Mouse (Mus musculus) adrenal gland, adult (tissue): Measurements from ENCODE around the gene Fam166a.

ENCODE experiments used
- DNase-seq, 2 experiments: peaks; one replicate each; pipeline ENCODE4 v3.0.0; 2022 to 2023; ENCODE audit warnings: low spot score in 1 of 2; ENCODE audit not compliant: inconsistent age in 2 of 2

Gene Fam166a

DNA sequence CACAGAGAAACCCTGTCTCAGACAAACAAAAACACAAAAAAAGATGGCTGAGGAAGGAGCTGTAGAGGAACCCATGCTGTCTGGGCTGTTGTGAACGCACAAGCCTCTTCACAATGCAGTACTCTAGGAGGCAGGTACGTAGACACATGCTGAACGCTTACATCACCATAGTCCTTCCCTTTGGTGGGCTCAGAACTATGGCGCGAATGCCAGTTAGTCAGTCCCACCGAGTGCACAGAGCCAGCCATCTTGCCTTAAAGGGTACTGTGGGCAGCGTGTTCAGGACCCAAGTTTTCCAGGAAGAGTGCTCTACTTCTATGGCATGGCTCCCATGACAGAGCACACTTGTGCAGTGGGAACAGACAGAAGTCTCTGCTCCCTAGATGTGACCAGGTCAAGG is 34.0 kb upstream of the Fam166a start:
- DNase-seq: no peak

- DNase-seq: peak; percentile 50 to 76
Measured at GRCm38 (mm10) chr2:25185625-25186574, 32.6 kb upstream of the Fam166a start.

GRCm38 (mm10) chr2:25186575-25186930 is 32.0 kb upstream of the Fam166a start:
- DNase-seq: no peak

DNA sequence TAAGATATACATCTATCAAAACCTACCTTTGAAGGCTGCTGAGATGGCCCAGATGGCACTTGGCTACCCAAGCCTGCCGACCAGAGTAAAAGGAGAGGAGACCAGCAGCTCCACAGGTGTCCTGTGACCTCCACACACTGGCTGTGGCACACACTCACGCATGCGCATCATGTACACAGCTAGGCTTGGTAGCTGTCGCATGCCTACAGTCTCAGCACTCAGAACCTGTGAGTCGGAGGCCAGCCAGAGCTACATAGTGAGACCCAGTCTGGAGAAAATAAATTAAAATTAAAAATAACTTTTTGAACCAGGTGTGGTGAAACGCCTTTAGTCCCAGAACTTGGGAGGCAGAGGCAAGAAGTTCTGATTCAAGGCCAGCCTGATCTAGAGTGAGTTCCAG is 30.7 kb upstream of the Fam166a start:
- DNase-seq: no peak

DNA sequence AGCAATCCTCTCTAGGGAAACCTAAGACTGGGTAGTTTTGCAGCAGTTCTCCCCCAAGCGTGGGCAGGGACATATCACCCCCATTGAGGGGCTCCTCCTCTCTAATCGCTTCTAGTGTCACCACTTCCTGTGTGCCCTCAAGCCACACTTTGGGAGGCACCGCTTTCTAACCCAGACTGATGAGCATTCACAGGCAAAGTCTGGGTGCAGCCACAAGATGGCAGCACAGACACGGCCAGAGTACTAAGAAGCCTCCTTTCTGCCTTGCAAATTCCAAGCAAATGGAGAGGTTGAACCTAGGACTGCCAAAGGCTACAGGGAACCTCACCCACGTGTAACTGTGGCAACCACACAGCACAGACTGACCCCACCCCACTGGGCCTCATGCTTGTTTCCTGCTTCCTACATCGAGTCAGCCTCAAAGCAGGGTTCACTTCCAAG is 25.2 kb upstream of the Fam166a start:
- peak; percentile 84 to 93 for DNase-seq

- no peak for DNase-seq
Measured at GRCm38 (mm10) chr2:25194006-25194405, 24.5 kb upstream of the Fam166a start.

DNA sequence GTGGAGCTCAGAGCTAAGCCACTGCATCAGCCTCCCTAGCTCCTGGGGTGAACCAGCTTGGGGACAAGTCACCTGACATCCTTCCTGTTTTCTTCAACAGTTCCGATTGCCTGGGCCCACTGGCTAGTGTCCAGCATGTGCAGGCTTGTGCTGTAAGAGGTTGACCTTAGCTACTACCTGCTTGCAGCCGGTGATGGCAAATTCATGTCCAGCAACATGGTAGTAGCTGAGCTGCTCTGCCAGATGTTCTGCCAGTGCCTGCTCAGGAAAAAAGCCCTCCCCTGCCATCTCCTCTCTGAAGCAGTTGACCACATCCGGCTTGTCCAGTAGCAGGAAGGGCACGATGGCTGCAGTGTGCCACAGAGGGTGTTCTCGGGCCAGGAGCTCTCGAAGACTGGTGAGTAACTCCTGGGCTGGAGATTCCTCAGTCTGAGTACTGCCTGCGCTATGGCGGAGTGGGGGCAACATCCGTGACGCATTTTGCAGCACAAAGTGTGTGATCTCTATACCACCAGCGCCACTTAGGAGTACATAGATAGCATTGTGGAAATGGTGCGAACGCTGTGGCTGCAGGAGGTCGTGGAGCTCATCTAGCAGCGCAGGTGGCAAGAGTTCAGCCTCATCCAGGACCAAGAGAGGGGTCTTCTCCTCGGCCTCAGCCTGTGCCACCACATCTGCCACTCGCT is 23.9 kb upstream of the Fam166a start:
- peak in 1 of 2 experiments; percentile 68 for DNase-seq

DNA sequence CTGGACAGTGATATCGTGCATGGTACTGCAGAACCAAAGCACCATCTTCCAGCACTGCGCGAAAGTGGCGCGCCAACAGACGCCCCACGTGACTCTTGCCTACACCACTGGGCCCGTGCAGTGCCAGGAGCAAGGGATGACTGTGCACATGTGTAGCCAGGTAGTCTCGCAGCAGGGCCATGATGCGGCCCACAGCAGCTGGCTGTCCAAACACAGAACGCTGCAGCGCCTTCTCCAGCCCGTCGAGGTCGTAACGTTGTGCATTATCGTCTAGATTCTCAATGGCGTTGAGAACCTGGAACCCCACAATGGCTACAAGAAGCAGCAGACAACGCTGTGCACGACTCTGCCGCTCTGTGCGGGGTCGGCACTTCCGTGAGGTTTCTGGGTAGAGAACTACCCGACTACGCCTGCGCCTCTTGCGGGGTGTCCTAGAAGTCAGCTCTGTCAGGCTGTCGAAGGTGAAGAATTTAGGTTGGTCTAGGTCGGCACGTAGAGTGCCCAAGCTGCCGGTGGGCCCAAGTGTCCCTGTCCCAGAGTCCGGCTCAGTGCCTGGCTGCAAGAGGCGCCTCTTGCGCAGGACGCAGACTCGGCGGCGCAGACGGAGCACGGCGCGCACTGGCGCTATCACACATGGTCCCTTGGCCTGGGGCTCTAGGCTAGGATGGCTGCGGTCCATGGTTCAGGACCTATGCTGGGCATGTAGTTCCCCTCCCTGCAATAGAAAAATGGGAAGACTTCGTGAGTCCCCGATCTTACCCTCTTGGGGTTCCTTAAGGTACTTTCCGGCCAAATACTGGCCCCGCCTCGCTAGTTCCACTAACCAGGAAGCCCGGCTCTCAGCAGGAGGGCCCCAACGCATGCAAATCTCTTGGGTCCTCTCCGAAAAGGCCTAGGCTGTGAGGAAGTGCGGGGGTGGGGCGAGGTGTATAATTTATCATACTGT is 23.1 kb upstream of the Fam166a start:
- peak; percentile 78 to 93 for DNase-seq

DNA sequence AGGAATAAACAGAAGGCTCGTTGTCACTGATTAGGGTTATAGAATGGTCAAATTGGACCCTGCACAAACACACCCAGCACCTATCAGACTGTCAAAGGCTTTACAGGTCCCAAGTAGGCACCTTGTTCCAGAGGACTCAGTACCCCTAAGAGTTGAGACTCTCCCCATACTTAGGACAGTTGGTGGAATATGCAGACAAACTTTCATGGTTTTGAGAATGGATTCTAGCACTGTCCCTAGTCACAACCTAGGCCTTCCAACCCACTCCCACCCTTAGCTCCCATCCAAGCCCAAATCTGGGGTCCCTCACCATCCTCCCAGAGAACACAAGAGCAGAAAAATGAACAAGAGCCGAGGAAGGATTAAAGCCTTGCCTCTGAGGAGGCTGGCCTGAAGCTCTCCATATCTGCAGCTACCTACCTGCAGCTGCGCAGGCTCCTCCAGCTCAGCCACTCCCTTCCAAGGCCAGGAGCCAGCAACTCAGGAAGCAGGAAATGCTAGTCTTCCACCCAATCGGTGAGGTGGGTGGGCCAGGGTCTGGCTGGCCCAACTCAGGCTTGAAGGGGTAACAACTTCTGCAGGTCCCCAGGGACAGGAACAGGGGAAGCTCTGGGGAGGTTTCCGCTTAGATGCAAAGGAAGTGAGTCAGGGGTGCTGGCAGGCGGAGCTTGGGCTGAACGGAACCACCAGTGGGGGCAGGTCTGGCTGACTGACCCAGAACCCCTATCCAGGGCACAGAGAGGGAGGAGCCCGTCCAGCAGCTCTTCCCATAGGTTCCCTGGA is 22.2 kb upstream of the Fam166a start, which contains the start of gene Tor4a:
Tor4a (minus strand) TSS at position 715 of the 783 bp plus-strand sequence.
- DNase-seq: peak; percentile 91 to 96

DNA sequence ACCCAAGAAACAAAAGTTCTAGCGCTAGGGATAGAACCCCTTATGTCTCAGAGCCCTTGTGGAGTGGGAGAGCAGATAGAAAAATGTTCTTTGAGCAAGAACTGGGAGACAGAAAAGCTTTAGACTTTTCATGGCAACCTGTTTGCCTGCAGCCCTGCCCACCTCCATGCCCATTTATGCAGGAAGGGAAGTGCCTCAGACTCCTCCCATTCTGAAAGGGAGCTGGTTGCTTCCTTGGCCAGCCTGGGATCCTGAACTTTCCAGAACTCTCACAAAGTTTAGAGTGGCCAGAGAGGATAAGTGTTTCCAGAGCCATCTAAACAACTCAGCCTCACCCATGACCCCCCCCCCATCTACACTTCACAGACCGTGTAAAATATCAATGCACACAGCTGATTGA is 21.4 kb upstream of the Fam166a start:
- no peak for DNase-seq

GRCm38 (mm10) chr2:25197946-25198345 is 20.6 kb upstream of the Fam166a start:
- no peak for DNase-seq

DNA sequence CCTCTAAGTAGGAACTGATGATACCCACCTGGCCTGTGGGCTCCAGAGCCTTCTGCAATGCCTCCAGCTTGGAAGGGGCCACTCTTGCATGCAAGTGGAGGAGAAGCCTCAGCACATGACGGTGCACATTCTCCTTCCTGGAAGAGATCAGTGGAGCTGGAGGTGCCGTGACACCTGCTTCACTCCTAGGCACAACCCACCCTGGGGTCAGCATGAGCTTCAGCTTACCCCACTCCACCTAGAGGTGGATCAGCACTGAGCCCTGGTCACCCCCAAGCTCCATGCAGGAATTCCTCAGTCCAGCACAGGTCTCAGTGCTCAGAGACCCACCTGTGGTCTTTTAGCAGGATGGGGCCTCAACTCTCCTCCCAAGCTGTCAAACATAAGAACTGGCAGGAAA is 17.9 kb upstream of the Fam166a start:
- DNase-seq: no peak

DNA sequence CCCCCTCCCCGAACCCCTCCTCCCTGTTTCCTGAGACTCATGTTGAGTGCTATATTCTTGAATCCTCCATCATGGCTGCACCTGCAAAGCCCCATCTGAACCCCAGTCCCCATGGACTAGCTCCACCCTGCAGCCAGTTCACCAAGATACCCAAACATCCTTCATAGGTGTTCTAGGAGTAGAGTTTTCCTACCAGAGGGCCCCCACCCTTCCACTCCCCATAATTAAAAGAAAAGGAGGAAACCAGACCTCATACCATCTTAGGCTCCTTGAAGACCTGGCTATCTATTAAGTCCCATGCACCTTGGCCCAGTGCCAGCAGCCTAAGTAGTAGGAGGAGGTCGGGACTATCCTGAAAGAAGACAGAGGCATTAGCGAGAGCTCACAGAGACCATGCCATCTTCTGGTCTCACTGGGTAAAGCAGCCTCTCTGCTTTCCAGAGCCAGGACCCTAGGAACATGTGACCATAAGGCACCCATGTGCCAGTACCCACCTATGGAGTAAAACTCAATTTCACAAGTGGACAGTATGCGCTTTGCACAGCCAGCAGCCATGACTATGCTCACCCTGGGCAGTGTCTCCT is 14.8 kb upstream of the Fam166a start:
- no peak for DNase-seq

DNA sequence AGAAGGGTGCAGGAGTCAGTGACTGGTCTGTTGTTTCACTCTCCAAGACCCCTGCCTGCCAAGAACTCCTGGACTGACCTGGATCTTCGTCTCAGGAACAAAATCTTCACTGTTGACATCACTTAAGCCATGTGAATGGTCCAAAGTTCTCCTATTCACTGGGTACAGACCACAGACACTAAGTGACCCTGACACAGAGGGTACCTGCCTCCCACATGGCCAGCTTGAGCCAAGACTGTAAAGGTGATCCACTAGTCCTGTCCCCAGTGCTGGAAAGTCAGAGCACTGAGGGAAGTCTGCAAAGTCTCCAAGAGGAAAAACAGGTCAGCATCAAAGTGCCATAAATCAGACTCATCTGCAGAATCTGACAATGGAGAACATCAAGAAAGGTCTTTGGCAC is 11.0 kb upstream of the Fam166a start:
- no peak for DNase-seq

GRCm38 (mm10) chr2:25210686-25211085 is 7.9 kb upstream of the Fam166a start:
- no peak for DNase-seq

GRCm38 (mm10) chr2:25211121-25211670 is 7.3 kb upstream of the Fam166a start, which contains the start of gene Nelfb:
Gene Nelfb, minus strand, starts transcription at chr2:25211489.
- peak; percentile 91 to 98 for DNase-seq

- no peak for DNase-seq
Measured at GRCm38 (mm10) chr2:25213266-25213865, 5.2 kb upstream of the Fam166a start.

- no peak for DNase-seq
Measured at GRCm38 (mm10) chr2:25214444-25214843, 4.1 kb upstream of the Fam166a start, which contains the start of gene Stpg3. Gene Stpg3, minus strand, starts transcription at chr2:25214637.

- no peak for DNase-seq
Measured at GRCm38 (mm10) chr2:25217666-25218065, 879 bp upstream of the Fam166a start.
